Mouse (Mus musculus): ENCODE measurements around the gene Chmp4b. TPM values are rescaled to one million over a fixed set of nuclear protein-coding genes. Genes with fewer than 3 reads are reported as not detected.

The Chmp4b gene
- total and polyA plus RNA-seq, 3 experiments: 118 to 196 TPM; not detected in 1

DNA sequence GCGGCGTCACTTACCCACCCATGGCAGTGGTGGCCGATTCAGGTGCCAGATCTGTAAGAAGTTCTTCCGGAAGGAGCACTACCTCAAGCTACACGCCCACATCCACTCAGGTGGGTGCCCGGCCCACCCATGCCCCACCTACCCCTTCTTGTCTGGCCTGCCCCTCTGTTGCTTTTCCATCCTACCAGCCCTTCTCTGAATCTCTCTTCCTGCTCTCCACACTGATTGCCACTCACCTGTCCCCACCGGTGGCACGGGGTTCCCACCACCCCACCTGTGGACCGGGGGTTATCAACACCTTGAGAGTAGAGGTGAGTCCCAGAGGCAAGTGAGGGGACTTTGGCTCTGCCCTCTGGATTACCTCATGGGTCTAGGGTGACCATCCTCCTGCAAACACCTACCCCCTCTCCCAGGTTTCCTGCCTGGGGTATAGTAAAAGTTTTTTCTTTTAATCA lies 9.5 kb upstream of the Chmp4b start:
- Histone ChIP-seq H3K9ac (ENCODE audit: control insufficient read depth, low read depth, low read length, poor library complexity, severe bottlenecking) (no peak overlapping the region), H3K4me3 (ENCODE audit: control insufficient read depth in 1 of 2, insufficient read depth in 1 of 2, low read depth in 2 of 2, low read length in 2 of 2) (no peak overlapping the region), H3K79me2 (ENCODE audit: control insufficient read depth, insufficient read depth, low read length, poor library complexity) (no peaks in the 10 kb centered on the region), H3K27ac (ENCODE audit: control insufficient read depth, low read depth, low read length) (no peak overlapping the region), H3K27me3 (ENCODE audit: control insufficient read depth in 1 of 2, insufficient read depth in 2 of 2, low read length in 2 of 2) (no peaks in the 10 kb centered on the region), H3K36me3 (ENCODE audit: control insufficient read depth in 1 of 2, insufficient read depth in 2 of 2, low read length in 2 of 2) (peaks cover 0 to 14% of the 10 kb centered on the region in 2 experiments; a peak in 2 of 4 replicates), H3K9me3 (replicated peaks; ENCODE audit: insufficient read depth, low read length) (no peaks in the 10 kb centered on the region), H3K4me1 (ENCODE audit: control insufficient read depth in 1 of 2, insufficient read depth in 2 of 2, low read length in 2 of 2) (peaks cover 2 to 15% of the 10 kb centered on the region in 2 experiments; a peak in 3 of 4 replicates)
- no peak for TF ChIP-seq TBP (IDR thresholded peaks at IDR 0.05; ENCODE audit: low read depth, low read length)
- no peak for TF ChIP-seq KAT2A (conservative IDR thresholded peaks at IDR 0.05; ENCODE audit: low read depth, low read length)
- no peak for TF ChIP-seq BHLHE40 (IDR thresholded peaks at IDR 0.05; ENCODE audit: borderline replicate concordance, low read depth, low read length)
- no peak for TF ChIP-seq ELF1 (IDR thresholded peaks at IDR 0.05; ENCODE audit: low read depth, low read length)
- TF ChIP-seq MXI1 (IDR thresholded peaks at IDR 0.05; ENCODE audit: low read depth, low read length): no peak
- TF ChIP-seq MYC (IDR thresholded peaks at IDR 0.05; ENCODE audit: low read depth, low read length): no peak
- no peak for TF ChIP-seq E2F4 (IDR thresholded peaks at IDR 0.05; ENCODE audit: borderline replicate concordance, low read depth, low read length)
- TF ChIP-seq SIN3A (IDR thresholded peaks at IDR 0.05; ENCODE audit: low read length): no peak
- no peak for TF ChIP-seq HCFC1 (IDR thresholded peaks at IDR 0.05; ENCODE audit: low read depth, low read length)
- TF ChIP-seq POLR2AphosphoS2 (IDR thresholded peaks at IDR 0.05; ENCODE audit: low read length): no peak
- TF ChIP-seq JUND (IDR thresholded peaks at IDR 0.05; ENCODE audit: low read depth, low read length): no peak
- DNase-seq (ENCODE audit: low read depth, low spot score): no peak

DNA sequence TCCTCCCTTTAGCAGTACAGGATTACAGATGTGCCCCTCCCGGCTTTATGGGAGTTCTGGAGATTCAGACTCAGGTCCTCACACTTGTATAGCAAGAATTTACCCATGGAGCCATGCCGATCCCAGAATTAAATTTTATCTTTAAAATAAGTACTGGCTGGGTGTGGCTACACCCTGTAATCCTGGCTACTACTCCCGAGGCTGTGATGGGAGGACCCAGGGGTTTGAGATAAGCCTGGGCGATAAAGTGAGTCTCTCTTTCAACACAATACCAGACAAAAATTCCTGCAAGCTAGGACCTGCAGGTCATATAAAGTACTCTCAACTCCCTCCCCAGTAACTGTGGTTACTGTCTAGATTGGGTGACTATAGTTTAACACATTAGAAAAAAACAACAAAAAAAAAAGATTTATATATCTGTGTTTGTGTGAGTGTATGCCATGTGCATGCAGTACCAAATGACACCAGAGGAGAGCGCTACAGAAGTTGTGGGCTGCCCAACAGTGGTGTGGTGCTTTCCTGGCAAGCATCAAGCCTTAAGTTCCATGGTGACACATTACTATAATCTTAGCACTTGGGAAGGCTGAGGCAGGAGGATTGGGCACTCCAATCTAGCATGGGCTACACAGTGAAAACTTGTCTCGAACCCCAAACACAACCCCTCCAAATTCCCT lies 8.7 kb upstream of the Chmp4b start:
- peaks cover 2 to 15% of the 10 kb centered on the region in 2 experiments; a peak in 3 of 4 replicates for H3K4me1 ChIP-seq (ENCODE audit: control insufficient read depth in 1 of 2, insufficient read depth in 2 of 2, low read length in 2 of 2)
- peak; percentile 50 for DNase-seq (ENCODE audit: low read depth, low spot score)
- 0 out of 2 replicates have a peak overlapping the region, but pooled peaks have one; percentile 16 for H3K27ac ChIP-seq (ENCODE audit: control insufficient read depth, low read depth, low read length)
- H3K79me2 ChIP-seq (ENCODE audit: control insufficient read depth, insufficient read depth, low read length, poor library complexity): no peaks in the 10 kb centered on the region
- TF ChIP-seq MEF2A (IDR thresholded peaks at IDR 0.05; ENCODE audit: extremely low read depth, insufficient replicate concordance, low read depth, low read length, poor library complexity, severe bottlenecking) (no peak), GATA1 (IDR thresholded peaks at IDR 0.05; ENCODE audit: low read depth, low read length) (peak; percentile 74), SIN3A (IDR thresholded peaks at IDR 0.05; ENCODE audit: low read length) (0 out of 2 replicates have a peak, but pooled peaks have one; percentile 20), EP300 (IDR thresholded peaks at IDR 0.05; ENCODE audit: low read depth in 1 of 2, low read length in 2 of 2) (peak in 1 of 2 experiments; percentile 20; a peak in 1 of 4 replicates), ETS1 (IDR thresholded peaks at IDR 0.05; ENCODE audit: low read depth, low read length) (0 out of 2 replicates have a peak, but pooled peaks have one; percentile 22), ZKSCAN1 (IDR thresholded peaks at IDR 0.05; ENCODE audit: low read depth, low read length) (no peak), CTCF (IDR thresholded peaks at IDR 0.05 in 2 of 3, conservative IDR thresholded peaks at IDR 0.05 in 1 of 3; ENCODE audit: control insufficient read depth in 1 of 3, insufficient read depth in 1 of 3, low read depth in 2 of 3, low read length in 3 of 3, poor library complexity in 1 of 3, severe bottlenecking in 1 of 3) (peak; percentile 47 to 77 (median 47))
- H3K36me3 ChIP-seq (ENCODE audit: control insufficient read depth in 1 of 2, insufficient read depth in 2 of 2, low read length in 2 of 2): peaks cover 0 to 14% of the 10 kb centered on the region in 2 experiments; a peak in 2 of 4 replicates
- no peak overlapping the region for H3K9ac ChIP-seq (ENCODE audit: control insufficient read depth, low read depth, low read length, poor library complexity, severe bottlenecking)
- H3K9me3 ChIP-seq (replicated peaks; ENCODE audit: insufficient read depth, low read length): no peaks in the 10 kb centered on the region
- no peak overlapping the region for H3K4me3 ChIP-seq (ENCODE audit: control insufficient read depth in 1 of 2, insufficient read depth in 1 of 2, low read depth in 2 of 2, low read length in 2 of 2)
- H3K27me3 ChIP-seq (ENCODE audit: control insufficient read depth in 1 of 2, insufficient read depth in 2 of 2, low read length in 2 of 2): no peaks in the 10 kb centered on the region
